Mouse (Mus musculus) liver, embryonic 12.5 days (tissue): ENCODE results near the gene Slc22a14. TPM values are rescaled to one million over a fixed set of nuclear protein-coding genes. Genes with fewer than 3 reads are reported as not detected.

Source experiments
- polyA plus RNA-seq: library from polyadenylated mRNA; unstranded; fragments of >200 nt; fragmentation: Nextera tagmentation; extraction: Ambion mirVana; gene quantifications from 2 replicates; pipeline ENCODE4 v1.2.1, GENCODE M21; 2016

Gene Slc22a14
- polyA plus RNA-seq, 1 experiment from 2014 or later = not detected

Other genes starting within 250 kb of the Slc22a14 start
- 0.55 and 0.85 TPM in 2 replicates for gene Acaa1b, start 208.5 kb downstream of the Slc22a14 start, polyA plus RNA-seq
- gene Gm47289, start 206.4 kb downstream of the Slc22a14 start, polyA plus RNA-seq = not detected in 2 replicates
- not detected in 2 replicates for gene Slc22a13, start 156.5 kb downstream of the Slc22a14 start, polyA plus RNA-seq
- 11.1 and 12.2 TPM in 2 replicates for gene Oxsr1, start 43.1 kb downstream of the Slc22a14 start, polyA plus RNA-seq
- gene Acaa1a, start 25.9 kb downstream of the Slc22a14 start, polyA plus RNA-seq = 38.0 and 43.1 TPM in 2 replicates
- gene Myd88, start 24.1 kb downstream of the Slc22a14 start, polyA plus RNA-seq = 21.3 and 22.2 TPM in 2 replicates
- 4.6 and 5.0 TPM in 2 replicates for gene Xylb, start 8.2 kb downstream of the Slc22a14 start, polyA plus RNA-seq
- gene Acvr2b, start 36.6 kb upstream of the Slc22a14 start, polyA plus RNA-seq = 7.0 TPM in 2 replicates
- gene Exog, start 79.4 kb upstream of the Slc22a14 start, polyA plus RNA-seq = 11.4 and 11.7 TPM in 2 replicates
- gene Scn5a, start 213.5 kb upstream of the Slc22a14 start, polyA plus RNA-seq = 0.02 and 0.10 TPM in 2 replicates